Mouse (Mus musculus): Measurements from ENCODE around the gene Sumo1. TPM values are rescaled to one million over a fixed set of nuclear protein-coding genes. Genes with fewer than 3 reads are reported as not detected.

Gene Sumo1
- 285 and 415 TPM in 2 replicates for polyA plus RNA-seq (2016; fragmentation: Nextera tagmentation; extraction: Ambion mirVana)

DNA sequence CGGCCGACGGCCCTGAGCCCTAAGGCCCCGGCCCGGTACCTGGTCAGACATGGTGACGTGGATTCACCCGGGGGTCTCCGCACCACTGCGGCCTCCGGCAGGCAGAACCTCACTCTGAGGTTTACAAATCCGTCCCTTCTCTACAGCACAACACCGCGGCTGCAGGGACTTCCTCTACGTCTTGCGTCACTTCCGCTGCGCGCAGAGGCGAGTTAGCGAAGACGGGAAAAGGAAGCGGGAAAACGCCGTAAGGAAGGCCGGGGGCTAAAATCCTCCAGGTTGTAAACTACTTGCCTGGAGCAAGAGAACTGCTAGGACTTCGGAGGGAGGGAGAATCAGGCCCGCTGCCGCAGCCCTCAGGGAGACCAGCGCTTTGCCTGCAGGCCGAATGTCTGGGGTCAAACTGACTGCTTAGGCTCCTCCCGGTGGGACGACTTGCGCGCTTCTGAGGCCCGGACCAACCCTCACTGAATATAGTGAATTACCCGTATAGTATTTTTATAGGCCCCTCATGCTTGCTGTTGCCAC is at the start of gene Sumo1:
TSS of gene Sumo1 (minus strand) at position 194 of the 528 bp plus-strand sequence.
- DNase-seq (ENCODE audit: low spot score): peak; percentile 96

DNA sequence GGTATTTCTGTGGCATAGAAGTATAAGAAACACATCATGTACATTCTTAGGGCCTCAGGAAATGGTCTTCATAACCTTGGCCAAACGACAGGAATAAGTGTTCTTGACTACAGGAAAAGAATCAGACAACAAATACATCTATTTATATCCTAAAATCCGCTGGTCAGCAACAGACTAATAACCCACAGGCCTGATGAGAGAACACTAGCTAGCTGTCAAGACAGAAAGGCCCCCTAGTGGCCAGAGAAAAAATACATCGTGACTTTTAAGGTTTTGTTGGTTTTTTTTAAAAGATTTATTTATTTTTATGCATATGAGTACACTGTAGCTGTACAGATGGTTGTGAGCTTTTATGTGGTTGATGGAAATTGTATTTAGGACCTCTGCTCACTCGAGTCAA is 49.3 kb upstream of the Sumo1 start:
- H3K27me3 ChIP-seq (ENCODE audit: insufficient read depth, poor library complexity, severe bottlenecking): no peaks in the 10 kb centered on the region
- 46% methylated on average over 4 of the region's 4 CpGs for WGBS
- H3K36me3 ChIP-seq: peaks cover 36% of the 10 kb centered on the region

More for the DNA sequence above, at the start of gene Sumo1:
- Histone ChIP-seq H3K27ac (peak within 1 kb of the TSS; percentile 95), H3K36me3 (0 out of 2 replicates have a peak, but pooled peaks cover 5% of the 10 kb centered on the region), H3K9me3 (no peaks in the 10 kb centered on the region), H3K27me3 (ENCODE audit: insufficient read depth, poor library complexity, severe bottlenecking) (no peaks in the 10 kb centered on the region), H3K4me1 (peaks cover 3% of the 10 kb centered on the region; the same call in 1 of the 2 replicates), H3K4me3 (peak within 1 kb of the TSS; percentile 98)
- under 1% methylated on average over 36 of the region's 36 CpGs for WGBS

DNA sequence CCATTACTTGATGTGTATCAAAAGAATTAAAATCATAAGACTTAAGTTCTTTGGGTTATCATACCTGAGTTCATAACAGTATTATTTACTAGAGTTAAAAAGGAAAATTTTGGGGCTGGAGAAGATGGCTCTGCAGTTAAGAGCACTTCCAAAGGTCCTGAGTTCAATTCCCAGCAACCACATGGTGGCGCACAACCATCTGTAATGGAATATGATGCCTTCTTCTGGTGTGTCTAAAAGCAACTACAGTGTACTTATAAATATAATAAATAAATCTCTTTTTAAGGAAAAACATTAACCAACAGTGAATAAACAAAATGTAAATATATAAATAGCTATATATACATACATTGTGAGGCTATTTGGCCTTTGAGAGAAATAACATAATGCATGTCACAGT is 31.1 kb upstream of the Sumo1 start:
- Histone ChIP-seq H3K9me3 (no peaks in the 10 kb centered on the region), H3K4me1 (no peaks in the 10 kb centered on the region), H3K36me3 (peaks cover 95% of the 10 kb centered on the region), H3K4me3 (no peak overlapping the region), H3K27me3 (ENCODE audit: insufficient read depth, poor library complexity, severe bottlenecking) (no peaks in the 10 kb centered on the region), H3K27ac (no peak overlapping the region)
- DNase-seq (ENCODE audit: low spot score): no peak
- WGBS: 92% methylated on average over 1 of the region's 1 CpGs

More for the DNA sequence above, 49.3 kb upstream of the Sumo1 start:
- Histone ChIP-seq H3K27ac (no peak overlapping the region), H3K4me1 (no peaks in the 10 kb centered on the region), H3K4me3 (no peak overlapping the region), H3K9me3 (no peaks in the 10 kb centered on the region)
- DNase-seq (ENCODE audit: low spot score): no peak

DNA sequence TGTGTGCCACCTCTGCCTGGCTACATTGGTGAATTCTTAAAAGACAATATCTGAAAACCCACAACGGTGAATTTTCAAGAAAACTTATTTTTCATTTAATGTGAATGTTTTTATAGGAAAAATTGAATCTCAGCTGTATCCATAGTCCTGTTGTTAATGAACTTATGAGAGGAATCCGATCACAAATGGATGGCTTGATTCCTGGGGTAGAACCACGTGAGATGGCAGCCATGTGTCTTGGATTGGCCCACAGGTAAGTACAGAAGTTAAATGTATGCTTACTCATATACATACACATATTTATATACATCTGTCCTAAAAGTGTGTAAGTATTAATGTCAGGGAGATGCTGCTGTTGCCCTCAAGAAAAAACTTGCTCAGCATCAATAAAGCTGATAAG is 27.6 kb upstream of the Sumo1 start:
- Histone ChIP-seq H3K9me3 (no peaks in the 10 kb centered on the region), H3K27ac (no peak overlapping the region), H3K4me1 (no peaks in the 10 kb centered on the region), H3K27me3 (ENCODE audit: insufficient read depth, poor library complexity, severe bottlenecking) (no peaks in the 10 kb centered on the region), H3K4me3 (no peak overlapping the region), H3K36me3 (peaks cover 94% of the 10 kb centered on the region)
- 96% methylated on average over 3 of the region's 3 CpGs for WGBS
- no peak for DNase-seq (ENCODE audit: low spot score)

DNA sequence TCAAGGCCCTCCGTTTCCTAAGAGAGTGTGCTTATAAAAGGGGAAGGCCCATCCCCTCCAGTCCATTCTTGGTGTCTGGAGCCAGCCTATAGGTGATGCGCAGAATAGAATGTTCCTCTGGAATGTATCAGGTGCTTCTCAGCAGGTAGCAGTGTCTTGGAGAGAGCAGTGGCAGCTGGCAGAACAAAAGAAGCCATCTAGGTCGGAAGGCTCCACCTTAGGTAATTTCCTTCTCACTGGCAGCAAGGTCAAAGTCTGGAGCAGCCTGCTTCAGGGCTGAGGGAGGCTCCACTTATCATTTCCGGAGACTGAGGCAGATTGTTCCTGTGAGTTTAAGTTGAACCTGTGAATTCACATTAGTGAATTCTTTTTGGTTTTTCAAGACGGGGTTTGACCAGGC is 27.1 kb upstream of the Sumo1 start:
- no peaks in the 10 kb centered on the region for H3K4me1 ChIP-seq
- no peaks in the 10 kb centered on the region for H3K9me3 ChIP-seq
- no peak overlapping the region for H3K27ac ChIP-seq
- H3K4me3 ChIP-seq: no peak overlapping the region
- 91% methylated on average over 5 of the region's 5 CpGs for WGBS
- H3K27me3 ChIP-seq (ENCODE audit: insufficient read depth, poor library complexity, severe bottlenecking): no peaks in the 10 kb centered on the region
- DNase-seq (ENCODE audit: low spot score): no peak
- H3K36me3 ChIP-seq: peaks cover 93% of the 10 kb centered on the region

DNA sequence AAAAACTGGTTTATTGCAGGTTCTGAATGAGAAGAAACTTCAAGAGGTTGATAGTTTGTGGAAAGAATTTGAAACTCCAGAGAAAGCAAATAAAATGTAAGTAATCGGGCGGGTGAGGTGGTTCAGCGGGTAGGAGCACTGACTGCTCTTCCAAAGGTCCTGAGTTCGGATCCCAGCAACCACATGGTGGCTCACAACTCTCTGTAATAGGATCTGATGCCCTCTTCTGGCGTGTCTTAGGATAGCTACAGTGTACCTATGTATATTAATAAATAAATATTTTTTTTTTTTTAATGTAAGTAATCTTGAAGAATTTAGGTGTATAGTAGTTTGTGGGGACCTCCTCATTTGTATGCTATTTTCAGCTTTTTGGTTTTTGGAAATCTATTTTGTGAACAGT is 19.8 kb upstream of the Sumo1 start:
- Histone ChIP-seq H3K9me3 (no peaks in the 10 kb centered on the region), H3K4me1 (peaks cover 4% of the 10 kb centered on the region; the same call in 1 of the 2 replicates), H3K27me3 (ENCODE audit: insufficient read depth, poor library complexity, severe bottlenecking) (no peaks in the 10 kb centered on the region), H3K36me3 (peaks cover 57% of the 10 kb centered on the region), H3K4me3 (no peak overlapping the region), H3K27ac (no peak overlapping the region)
- WGBS: 86% methylated on average over 5 of the region's 5 CpGs
- DNase-seq (ENCODE audit: low spot score): no peak

DNA sequence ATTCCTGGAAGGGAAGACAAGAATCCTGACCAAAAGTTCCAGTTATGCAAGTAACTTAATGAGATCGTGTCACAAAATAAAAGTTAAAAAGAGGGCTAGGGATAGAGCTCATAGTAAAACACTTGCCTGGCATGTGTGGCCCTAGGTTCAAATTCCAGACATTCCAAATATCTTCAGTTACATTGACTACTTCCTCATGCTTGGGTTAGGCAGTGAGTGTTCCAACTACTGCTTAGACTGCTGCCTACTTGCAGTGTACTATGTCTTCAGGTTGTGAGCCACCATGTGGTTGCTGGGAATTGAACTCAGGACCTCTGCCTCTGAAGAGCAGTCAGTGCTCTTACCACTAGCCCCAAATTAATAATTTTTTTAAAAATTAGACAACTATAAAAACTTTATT is 16.9 kb upstream of the Sumo1 start:
- DNase-seq (ENCODE audit: low spot score): no peak
- Histone ChIP-seq H3K9me3 (no peaks in the 10 kb centered on the region), H3K4me3 (peak overlapping the region; percentile 93), H3K36me3 (peaks cover 34% of the 10 kb centered on the region), H3K4me1 (peaks cover 4% of the 10 kb centered on the region; the same call in 1 of the 2 replicates), H3K27me3 (ENCODE audit: insufficient read depth, poor library complexity, severe bottlenecking) (no peaks in the 10 kb centered on the region), H3K27ac (no peak overlapping the region)
- 64% methylated on average over 1 of the region's 1 CpGs for WGBS

DNA sequence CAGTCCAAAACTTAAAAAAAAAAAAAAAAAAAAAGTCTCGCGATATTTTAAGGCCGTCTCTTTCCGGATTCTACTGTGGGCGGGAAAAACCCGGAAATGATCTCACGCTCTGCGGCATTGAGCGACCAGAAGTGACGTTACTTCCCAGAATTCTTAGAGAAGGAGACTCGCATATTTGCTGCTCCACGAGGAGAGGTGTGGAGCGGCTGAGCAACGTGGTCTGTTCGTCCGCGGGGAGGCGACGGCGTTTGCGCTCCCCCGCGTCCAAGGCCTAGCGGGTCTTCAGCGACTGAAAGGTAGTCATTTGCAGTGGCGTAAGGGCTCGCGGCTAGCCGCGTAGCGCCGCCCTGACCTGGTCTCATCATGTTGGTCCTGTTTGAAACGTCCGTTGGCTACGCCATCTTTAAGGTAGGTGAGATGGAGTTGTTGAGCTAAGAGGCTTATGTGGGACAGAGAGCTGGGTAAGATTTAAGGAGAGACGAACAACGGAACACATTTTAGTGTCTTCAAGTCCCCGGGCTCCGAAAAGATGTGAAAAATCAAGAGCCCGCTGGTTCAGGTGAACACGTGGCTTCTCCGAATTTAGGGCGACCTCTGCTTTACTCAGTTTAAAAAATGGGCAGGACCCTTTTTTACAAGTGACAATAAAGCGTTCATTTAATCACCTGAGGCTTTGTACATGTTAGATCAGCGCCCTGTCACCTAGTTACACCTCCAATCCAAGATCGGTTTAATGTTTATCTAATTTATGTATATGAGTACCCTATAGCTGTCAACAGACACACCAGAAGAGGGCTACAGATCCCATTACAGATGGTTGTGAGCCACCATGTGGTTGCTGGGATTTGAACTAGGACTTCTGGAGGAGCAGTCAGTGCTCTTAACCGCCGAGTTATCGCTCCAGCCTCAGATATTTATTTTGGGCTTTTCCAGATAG is 14.5 kb upstream of the Sumo1 start, which contains the start of gene Nop58:
TSS of gene Nop58 (plus strand) at position 153 of the 937 bp plus-strand sequence.
- Histone ChIP-seq H3K9me3 (no peaks in the 10 kb centered on the region), H3K4me1 (peaks cover 4% of the 10 kb centered on the region; the same call in 1 of the 2 replicates), H3K27ac (peak within 1 kb of the TSS; percentile 96), H3K36me3 (peaks cover 12% of the 10 kb centered on the region), H3K27me3 (ENCODE audit: insufficient read depth, poor library complexity, severe bottlenecking) (no peaks in the 10 kb centered on the region), H3K4me3 (peak within 1 kb of the TSS; percentile 93)
- under 1% methylated on average over 49 of the region's 49 CpGs for WGBS
- DNase-seq (ENCODE audit: low spot score): peak; percentile 94

DNA sequence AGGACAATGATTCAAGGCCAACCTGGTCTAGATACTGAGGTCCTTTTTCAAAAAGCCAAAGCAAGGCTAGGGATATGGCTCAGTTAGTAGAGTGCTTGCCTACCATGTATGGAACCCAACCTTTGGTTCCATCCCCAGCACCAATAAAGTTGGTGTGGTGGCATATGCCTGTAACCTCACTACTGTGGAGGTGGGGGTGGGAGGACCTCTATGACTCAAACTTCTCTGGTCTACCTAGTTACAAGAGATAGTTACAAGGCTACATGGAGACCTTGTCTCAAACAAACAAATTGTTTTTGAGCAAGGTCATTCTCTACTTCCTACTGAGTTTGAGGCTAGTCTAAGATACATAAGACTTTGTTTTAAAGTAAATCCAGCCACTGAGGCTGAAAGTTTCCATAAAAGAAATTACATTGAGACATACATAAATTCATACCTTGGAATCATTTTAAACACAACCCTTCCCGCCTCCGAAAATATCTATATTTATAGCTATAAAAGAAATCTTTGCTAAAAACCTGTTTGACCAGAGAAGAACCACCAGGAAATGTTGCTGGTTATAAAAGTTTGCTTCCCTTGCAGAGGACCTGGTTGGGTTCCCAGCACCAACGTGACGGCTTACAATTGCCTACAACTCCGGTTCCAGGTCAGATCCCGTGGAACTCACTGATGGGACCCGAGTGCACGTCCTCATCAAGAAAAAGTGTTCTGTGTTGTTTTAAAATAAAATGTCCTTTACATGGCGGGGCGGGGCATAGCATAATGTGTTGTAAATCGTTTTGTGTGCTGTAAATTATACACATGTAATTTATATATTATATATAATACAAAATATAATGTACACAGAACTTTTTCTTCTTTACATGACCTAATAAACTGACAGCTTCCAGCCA is 13.5 kb upstream of the Sumo1 start:
- Histone ChIP-seq H3K36me3 (0 out of 2 replicates have a peak, but pooled peaks cover 3% of the 10 kb centered on the region), H3K27ac (peak overlapping the region; percentile 86), H3K4me3 (peak overlapping the region; percentile 93), H3K4me1 (peaks cover 4% of the 10 kb centered on the region; the same call in 1 of the 2 replicates), H3K27me3 (ENCODE audit: insufficient read depth, poor library complexity, severe bottlenecking) (no peaks in the 10 kb centered on the region), H3K9me3 (no peaks in the 10 kb centered on the region)
- DNase-seq (ENCODE audit: low spot score): peak; percentile 76
- WGBS: 10% methylated on average over 11 of the region's 11 CpGs

DNA sequence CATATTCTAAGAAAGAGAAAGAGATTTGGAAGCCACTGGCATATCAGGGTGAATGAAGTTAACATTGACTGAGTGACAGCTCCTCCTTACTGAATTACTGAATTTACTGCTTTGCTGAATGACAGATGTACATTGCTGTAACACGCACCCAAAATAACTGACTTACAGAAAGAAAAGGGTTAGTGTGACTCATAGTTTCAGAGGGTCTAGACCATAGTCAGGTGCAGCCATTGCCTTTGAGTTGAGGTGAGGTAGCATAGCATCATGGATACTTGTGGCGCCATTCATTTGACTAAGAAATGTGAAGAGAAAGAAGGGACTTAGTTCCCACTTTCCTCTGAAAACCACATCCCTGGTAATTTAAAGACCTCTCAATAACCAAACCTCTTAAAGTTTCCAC is 3.0 kb upstream of the Sumo1 start:
- H3K27ac ChIP-seq: no peak overlapping the region
- no peaks in the 10 kb centered on the region for H3K9me3 ChIP-seq
- H3K36me3 ChIP-seq: 0 out of 2 replicates have a peak, but pooled peaks cover 5% of the 10 kb centered on the region
- H3K4me1 ChIP-seq: no peaks in the 10 kb centered on the region
- WGBS: 93% methylated on average over 2 of the region's 2 CpGs
- H3K4me3 ChIP-seq: no peak overlapping the region
- no peak for DNase-seq (ENCODE audit: low spot score)
- H3K27me3 ChIP-seq (ENCODE audit: insufficient read depth, poor library complexity, severe bottlenecking): no peaks in the 10 kb centered on the region

DNA sequence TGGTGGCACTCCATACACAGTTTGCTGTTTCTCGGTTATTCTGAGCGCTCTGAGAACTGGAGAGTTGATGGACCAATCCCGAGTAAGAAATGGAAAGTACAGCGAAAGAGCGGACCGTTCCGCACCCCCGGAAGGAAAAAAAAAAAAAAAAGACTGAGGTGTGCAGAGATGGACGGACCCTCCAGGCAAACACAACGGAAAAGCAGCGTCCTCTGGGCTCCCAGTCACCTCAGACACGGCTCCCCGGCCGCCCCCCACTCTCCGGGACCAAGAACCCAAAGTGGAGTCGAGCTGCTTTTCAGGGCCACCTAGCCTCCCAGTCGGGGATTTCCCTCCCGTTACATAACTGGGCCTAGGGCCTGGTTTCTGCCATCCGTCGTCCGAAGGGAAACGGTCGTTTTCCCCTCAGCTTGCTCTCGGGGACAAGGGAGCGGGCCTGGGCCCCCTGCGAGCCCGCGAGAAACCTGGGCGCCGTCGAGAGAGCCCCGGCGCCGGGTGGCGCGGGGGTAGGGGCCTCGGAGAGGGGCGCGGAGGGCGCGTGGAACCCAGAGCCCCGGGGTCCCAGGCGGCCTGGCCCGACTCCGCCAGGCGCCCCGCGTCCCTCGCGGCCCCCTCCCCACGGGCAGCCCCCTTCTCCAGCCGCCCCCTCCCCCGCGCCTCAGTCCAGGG is 538 bp downstream of the Sumo1 start:
- Histone ChIP-seq H3K4me3 (peak overlapping the region; percentile 98), H3K9me3 (no peaks in the 10 kb centered on the region), H3K4me1 (peaks cover 3% of the 10 kb centered on the region; the same call in 1 of the 2 replicates), H3K27ac (peak overlapping the region; percentile 95), H3K36me3 (0 out of 2 replicates have a peak, but pooled peaks cover 5% of the 10 kb centered on the region), H3K27me3 (ENCODE audit: insufficient read depth, poor library complexity, severe bottlenecking) (no peaks in the 10 kb centered on the region)
- under 1% methylated on average over 48 of the region's 54 CpGs for WGBS
- peak; percentile 77 for DNase-seq (ENCODE audit: low spot score)

DNA sequence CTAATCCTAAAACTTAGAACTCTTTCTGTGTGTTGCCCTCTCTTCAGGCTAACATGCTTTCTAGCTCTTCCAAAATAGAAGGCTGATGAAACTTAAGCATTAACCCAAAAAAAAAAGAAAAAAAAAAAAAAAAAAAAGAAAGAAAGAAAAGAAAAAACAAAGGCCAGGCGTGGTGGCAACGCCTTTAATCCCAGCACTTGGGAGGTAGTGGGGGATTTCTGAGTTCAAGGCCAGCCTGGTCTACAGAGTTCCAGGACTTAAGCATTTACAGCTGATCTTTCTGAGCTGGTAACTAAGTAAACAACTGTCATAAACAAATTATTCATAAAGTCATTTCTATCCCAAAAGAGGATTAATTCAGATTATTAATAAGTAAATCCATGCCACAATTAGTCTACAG is 1.8 kb downstream of the Sumo1 start:
- H3K4me1 ChIP-seq: peaks cover 3% of the 10 kb centered on the region; the same call in 1 of the 2 replicates
- 0 out of 2 replicates have a peak, but pooled peaks cover 5% of the 10 kb centered on the region for H3K36me3 ChIP-seq
- no peak for DNase-seq (ENCODE audit: low spot score)
- no peak overlapping the region for H3K4me3 ChIP-seq
- H3K27me3 ChIP-seq (ENCODE audit: insufficient read depth, poor library complexity, severe bottlenecking): no peaks in the 10 kb centered on the region
- WGBS: 93% methylated on average over 2 of the region's 2 CpGs
- no peak overlapping the region for H3K27ac ChIP-seq
- H3K9me3 ChIP-seq: no peaks in the 10 kb centered on the region

Data from heart, embryonic 10.5 days (tissue).